Mouse (Mus musculus) splenic B cell, adult 2 months (primary cell): Measurements from ENCODE around the gene Jazf1.
A peak's percentile ranks its signal among the peaks of the same experiment; 100 is the strongest.

Source experiments
- DNase-seq: peaks from one replicate; pipeline ENCODE4 v3.0.0-alpha.2; 2011; ENCODE audit warnings: low read depth, low spot score
- H3K27me3 ChIP-seq: 2 replicates; pipeline ENCODE4 v1.6.1; 2012; ENCODE audit warnings: mild to moderate bottlenecking, low read length, moderate library complexity, mixed read lengths; ENCODE audit not compliant: control insufficient read depth, poor library complexity, insufficient read depth, severe bottlenecking
- H3K36me3 ChIP-seq: 2 replicates; pipeline ENCODE4 v1.6.1; 2012; ENCODE audit warnings: mild to moderate bottlenecking, low read length, moderate library complexity, mixed read lengths; ENCODE audit not compliant: control insufficient read depth, poor library complexity, insufficient read depth, severe bottlenecking

Jazf1 gene

GRCm38 (mm10) chr6:52846314-52846713 is 222.1 kb downstream of the Jazf1 start:
- DNase-seq: no peak
- Histone ChIP-seq H3K36me3 (no peaks in the 10 kb centered on the region), H3K27me3 (no peaks in the 10 kb centered on the region)

GRCm38 (mm10) chr6:52844741-52845140 is 223.7 kb downstream of the Jazf1 start:
- DNase-seq: no peak
- H3K36me3 ChIP-seq: no peaks in the 10 kb centered on the region
- no peaks in the 10 kb centered on the region for H3K27me3 ChIP-seq

- Histone ChIP-seq H3K27me3 (no peaks in the 10 kb centered on the region), H3K36me3 (no peaks in the 10 kb centered on the region)
- DNase-seq: peak; percentile 29
These were observed 225.4 kb downstream of the Jazf1 start for GRCm38 (mm10) chr6:52843027-52843426.

- H3K36me3 ChIP-seq: no peaks in the 10 kb centered on the region
- peak; percentile 70 for DNase-seq
- no peaks in the 10 kb centered on the region for H3K27me3 ChIP-seq
These were observed 225.8 kb downstream of the Jazf1 start for GRCm38 (mm10) chr6:52842598-52842997.

GRCm38 (mm10) chr6:52841611-52842010 is 226.8 kb downstream of the Jazf1 start:
- peak; percentile 5 for DNase-seq
- H3K36me3 ChIP-seq: no peaks in the 10 kb centered on the region
- H3K27me3 ChIP-seq: no peaks in the 10 kb centered on the region

- Histone ChIP-seq H3K27me3 (no peaks in the 10 kb centered on the region), H3K36me3 (no peaks in the 10 kb centered on the region)
- DNase-seq: peak; percentile 26
These were observed 227.8 kb downstream of the Jazf1 start for GRCm38 (mm10) chr6:52840589-52841044.

- DNase-seq: peak; percentile 79
- Histone ChIP-seq H3K27me3 (no peaks in the 10 kb centered on the region), H3K36me3 (no peaks in the 10 kb centered on the region)
These were observed 229.7 kb downstream of the Jazf1 start for GRCm38 (mm10) chr6:52838691-52839090.

GRCm38 (mm10) chr6:52837792-52838191 is 230.6 kb downstream of the Jazf1 start:
- DNase-seq: no peak
- Histone ChIP-seq H3K36me3 (no peaks in the 10 kb centered on the region), H3K27me3 (no peaks in the 10 kb centered on the region)

- no peak for DNase-seq
- Histone ChIP-seq H3K36me3 (no peaks in the 10 kb centered on the region), H3K27me3 (no peaks in the 10 kb centered on the region)
These were observed 232.1 kb downstream of the Jazf1 start for GRCm38 (mm10) chr6:52836201-52836950.

GRCm38 (mm10) chr6:52827752-52828277 is 240.6 kb downstream of the Jazf1 start:
- Histone ChIP-seq H3K27me3 (no peaks in the 10 kb centered on the region), H3K36me3 (no peaks in the 10 kb centered on the region)
- DNase-seq: no peak

GRCm38 (mm10) chr6:52825535-52825934 is 242.9 kb downstream of the Jazf1 start:
- no peaks in the 10 kb centered on the region for H3K36me3 ChIP-seq
- no peaks in the 10 kb centered on the region for H3K27me3 ChIP-seq
- no peak for DNase-seq

GRCm38 (mm10) chr6:52824977-52825482 is 243.4 kb downstream of the Jazf1 start:
- no peak for DNase-seq
- Histone ChIP-seq H3K36me3 (no peaks in the 10 kb centered on the region), H3K27me3 (no peaks in the 10 kb centered on the region)

- Histone ChIP-seq H3K27me3 (no peaks in the 10 kb centered on the region), H3K36me3 (no peaks in the 10 kb centered on the region)
- DNase-seq: no peak
These were observed 245.4 kb downstream of the Jazf1 start for GRCm38 (mm10) chr6:52823064-52823463.

- no peaks in the 10 kb centered on the region for H3K27me3 ChIP-seq
- no peak for DNase-seq
These were observed 245.8 kb downstream of the Jazf1 start for GRCm38 (mm10) chr6:52822625-52823024.

GRCm38 (mm10) chr6:52819353-52819752 is 249.1 kb downstream of the Jazf1 start:
- no peak for DNase-seq
- no peaks in the 10 kb centered on the region for H3K36me3 ChIP-seq
- no peaks in the 10 kb centered on the region for H3K27me3 ChIP-seq

More at GRCm38 (mm10) chr6:52822625-52823024, 245.8 kb downstream of the Jazf1 start:
- no peaks in the 10 kb centered on the region for H3K36me3 ChIP-seq
